Mouse (Mus musculus) embryo, embryonic 11 days (tissue): ENCODE results near the gene Gm8300.
A peak's percentile ranks its signal among the peaks of the same experiment; 100 is the strongest.
"Not testable (repeated sequence)": the region's sequence is repeated elsewhere in the genome, so short reads cannot be mapped to it uniquely, and the experiment has no call there.

Experiments used
- DNase-seq: peaks from one replicate; pipeline ENCODE4 v3.0.0-alpha.2; 2015

The Gm8300 gene

DNA sequence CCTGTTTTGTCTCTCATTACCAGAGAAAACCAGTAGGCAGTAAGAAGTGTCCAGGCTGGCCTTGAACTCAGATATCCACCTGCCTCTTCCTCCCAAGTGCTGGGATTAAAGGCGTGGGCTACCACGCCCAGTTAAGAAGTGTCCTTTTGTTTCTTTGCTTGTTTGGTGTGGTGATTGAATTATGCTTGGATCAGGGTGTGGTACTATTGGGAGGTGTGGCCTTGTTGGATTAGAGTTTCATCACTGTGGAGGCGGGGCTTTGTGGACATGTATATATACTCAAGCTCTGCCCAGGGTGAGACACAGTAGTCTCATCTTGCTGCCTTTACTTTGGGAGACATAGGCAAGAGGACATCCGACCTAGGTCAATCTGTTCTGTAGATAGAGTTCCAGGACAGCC lies at the start of gene Gm8300:
TSS of gene Gm8300 (plus strand) at position 301 of the 400 bp plus-strand sequence.
- DNase-seq, result not testable (repeated sequence)

- DNase-seq, result no peak
Measured at GRCm38 (mm10) chr12:87464678-87465297, 49.3 kb upstream of the Gm8300 start.

GRCm38 (mm10) chr12:87470263-87471136 lies 43.6 kb upstream of the Gm8300 start:
- no peak for DNase-seq

- peak; percentile 43 for DNase-seq
Measured at GRCm38 (mm10) chr12:87471421-87471963, 42.6 kb upstream of the Gm8300 start.

- peak; percentile 96 for DNase-seq
Measured at GRCm38 (mm10) chr12:87471964-87472786, 41.9 kb upstream of the Gm8300 start, which contains the start of gene Snw1. Snw1 (minus strand) TSS chr12:87472274.

DNA sequence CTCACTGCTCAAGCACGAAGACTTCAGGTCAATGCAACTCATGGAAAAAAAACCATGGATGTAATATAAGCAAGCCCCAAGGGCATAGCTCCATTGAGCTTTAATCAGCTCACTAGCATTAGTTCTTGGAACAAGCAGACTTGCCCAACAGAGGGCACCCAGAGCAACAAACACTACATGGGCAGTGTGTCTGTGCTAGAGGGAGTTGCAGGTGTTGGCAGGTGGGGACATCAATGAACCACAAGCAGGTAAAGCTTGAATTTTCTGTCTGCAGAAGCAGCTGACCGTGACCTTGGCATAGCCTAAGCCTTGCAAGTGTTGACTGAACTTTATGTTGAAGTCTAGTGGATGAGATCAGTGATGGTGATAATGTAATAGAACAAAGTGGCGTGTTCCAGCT lies 39.4 kb upstream of the Gm8300 start:
- no peak for DNase-seq

GRCm38 (mm10) chr12:87482482-87482881 lies 31.6 kb upstream of the Gm8300 start:
- DNase-seq, result not testable (repeated sequence)

GRCm38 (mm10) chr12:87488683-87489082 lies 25.4 kb upstream of the Gm8300 start:
- not testable (repeated sequence) for DNase-seq

DNA sequence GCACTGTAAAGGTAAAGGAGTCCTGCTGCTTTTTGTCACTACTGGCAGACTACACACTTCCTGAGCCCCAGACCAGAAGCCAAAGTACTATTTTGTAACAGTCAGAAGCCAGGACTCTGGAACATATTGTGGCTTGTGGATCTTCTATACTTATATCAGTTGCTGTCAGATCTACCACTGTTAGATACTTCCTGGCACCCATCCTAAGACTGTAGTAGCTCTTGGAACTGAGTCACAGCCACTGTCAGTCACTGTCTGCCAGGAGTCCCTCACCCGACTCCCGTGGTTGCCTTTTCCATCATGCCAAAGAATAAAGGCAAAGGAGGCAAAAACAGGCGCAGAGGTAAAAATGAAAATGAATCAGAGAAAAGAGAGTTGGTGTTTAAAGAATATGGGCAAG lies 19.7 kb upstream of the Gm8300 start, which contains the start of gene Gm5788:
TSS of gene Gm5788 (plus strand) at position 301 of the 400 bp plus-strand sequence.
- not testable (repeated sequence) for DNase-seq

- DNase-seq, result not testable (repeated sequence)
Measured at GRCm38 (mm10) chr12:87519616-87520015, 5.5 kb downstream of the Gm8300 start.

DNA sequence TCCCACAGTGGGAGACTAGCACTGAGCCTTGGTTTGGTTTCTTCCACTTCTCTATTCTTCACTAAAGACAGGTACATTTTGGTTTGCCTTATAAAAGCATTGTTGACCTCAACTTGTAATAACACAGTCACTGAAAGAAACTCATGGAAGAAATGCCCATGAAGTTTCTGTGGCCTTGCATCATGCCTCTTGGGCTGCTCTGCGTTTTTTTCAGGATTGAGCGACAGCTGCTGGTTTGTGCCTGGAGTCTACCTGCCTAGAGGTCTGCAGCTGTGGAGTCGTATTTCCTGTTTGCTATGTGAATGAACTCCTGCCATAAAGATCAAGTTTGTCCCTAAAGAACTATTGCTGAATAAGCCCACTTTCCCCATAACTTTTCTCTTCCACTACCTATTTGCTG lies 29.8 kb downstream of the Gm8300 start:
- DNase-seq, result no peak

GRCm38 (mm10) chr12:87550628-87551027 lies 36.5 kb downstream of the Gm8300 start:
- not testable (repeated sequence) for DNase-seq
